Mouse (Mus musculus) liver, embryonic 16.5 days (tissue): ENCODE measurements at regions not wholly inside any gene's neighbourhood (a gene's known extent, or its start where the extent isn't known, plus 50 kb on each side); places are given as distances from the start of the nearest gene placed in this dataset.

Experiments used
- ATAC-seq: fragments of 200-750 bp; cut with Nextera tagmentation; 2 replicates; pipeline ENCODE4 v1.8.0; 2017; ENCODE audit warnings: low read depth, mild to moderate bottlenecking, moderate number of reproducible peaks, moderate library complexity
- H3K27ac ChIP-seq: fragments of 300-500 bp; sonication (generic); 2 replicates; pipeline ENCODE4 v1.5.1; 2014; ENCODE audit warnings: mild to moderate bottlenecking, low read length
- H3K27me3 ChIP-seq: fragments of 300-500 bp; sonication (generic); 2 replicates; pipeline ENCODE4 v1.6.1; 2014; ENCODE audit warnings: low read depth, low read length, mixed read lengths; ENCODE audit not compliant: control insufficient read depth, insufficient read depth
- H3K36me3 ChIP-seq: fragments of 300-500 bp; sonication (generic); 2 replicates; pipeline ENCODE4 v1.6.1; 2014; ENCODE audit warnings: mild to moderate bottlenecking; ENCODE audit not compliant: control insufficient read depth, insufficient read depth
- H3K4me1 ChIP-seq: fragments of 300-500 bp; sonication (generic); 2 replicates; pipeline ENCODE4 v1.6.1; 2014; ENCODE audit warnings: low read depth, low read length, mixed read lengths; ENCODE audit not compliant: control insufficient read depth
- H3K4me2 ChIP-seq: fragments of 300-500 bp; sonication (generic); 2 replicates; pipeline ENCODE4 v1.6.1; 2014; ENCODE audit warnings: low read depth, low read length, mixed read lengths
- H3K4me3 ChIP-seq: fragments of 300-500 bp; sonication (generic); 2 replicates; pipeline ENCODE4 v1.5.1; 2014; ENCODE audit warnings: low read depth, mild to moderate bottlenecking, low read length
- H3K9ac ChIP-seq: fragments of 300-500 bp; sonication (generic); 2 replicates; pipeline ENCODE4 v1.6.1; 2014; ENCODE audit warnings: low read depth, low read length
- H3K9me3 ChIP-seq: fragments of 300-500 bp; sonication (generic); replicated peaks from 2 replicates; pipeline ENCODE4 v1.6.1; 2016; ENCODE audit warnings: low read length; ENCODE audit not compliant: control insufficient read depth
- WGBS: fragments of 180-500 bp; shearing (Covaris S2); extraction: QIAGEN DNeasy Blood & Tissue Kit; methylation state at CpG from one replicate; pipeline ENCODE4 v1.1.7; 2014; ENCODE audit not compliant: insufficient replicate concordance; 5-methylcytosine and 5-hydroxymethylcytosine counted together

DNA sequence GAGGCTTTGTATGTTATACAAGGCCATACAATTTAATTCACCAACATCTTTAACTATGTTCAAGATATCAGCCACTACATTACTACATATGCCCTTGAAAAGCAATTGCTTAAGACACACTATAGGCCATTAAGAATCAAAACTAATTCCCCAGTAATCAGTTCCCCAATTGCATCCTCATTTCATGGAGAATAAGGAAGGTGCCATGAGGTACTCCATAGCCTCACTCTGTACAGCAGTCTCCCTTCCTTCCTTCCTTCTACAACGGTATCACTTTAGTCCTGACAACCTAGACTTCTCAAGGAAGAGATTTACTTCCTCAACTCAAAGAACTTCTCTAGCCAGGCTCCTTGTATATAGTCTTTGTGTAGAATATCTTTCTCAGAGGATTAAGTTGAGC lies 220.1 kb upstream of the Negr1 start:
- no peaks in the 10 kb centered on the region for H3K27me3 ChIP-seq
- H3K9me3 ChIP-seq: no peaks in the 10 kb centered on the region
- 61% methylated on average over 1 of the region's 1 CpGs for WGBS
- ATAC-seq: no peak
- H3K4me1 ChIP-seq: no peaks in the 10 kb centered on the region
- no peak overlapping the region for H3K27ac ChIP-seq
- H3K4me3 ChIP-seq: no peak overlapping the region
- H3K4me2 ChIP-seq: no peak overlapping the region
- no peak overlapping the region for H3K9ac ChIP-seq
- H3K36me3 ChIP-seq: no peaks in the 10 kb centered on the region

DNA sequence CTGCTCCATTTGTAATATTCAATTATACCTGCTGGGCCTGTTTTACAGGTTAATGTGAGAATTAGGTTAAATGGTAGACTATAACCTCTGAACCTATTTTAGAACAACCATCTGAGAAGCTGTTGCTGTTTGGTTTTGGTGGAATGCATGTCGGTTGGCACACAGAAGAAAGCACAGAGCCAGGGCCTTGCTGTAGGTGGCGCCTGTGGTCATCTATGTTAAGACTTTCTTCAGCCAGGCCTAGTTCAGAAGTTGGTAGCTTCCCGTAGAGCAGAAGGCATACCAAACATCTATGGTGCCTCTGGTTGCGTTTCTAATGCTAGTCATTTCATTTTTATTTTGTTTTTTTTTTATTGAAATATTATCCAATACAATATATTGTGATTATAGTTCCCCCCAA lies 209.9 kb upstream of the Negr1 start:
- H3K4me2 ChIP-seq: no peak overlapping the region
- no peak overlapping the region for H3K4me3 ChIP-seq
- no peaks in the 10 kb centered on the region for H3K27me3 ChIP-seq
- no peak overlapping the region for H3K27ac ChIP-seq
- 44% methylated on average over 4 of the region's 4 CpGs for WGBS
- no peaks in the 10 kb centered on the region for H3K4me1 ChIP-seq
- H3K9ac ChIP-seq: no peak overlapping the region
- ATAC-seq: no peak
- H3K9me3 ChIP-seq: no peaks in the 10 kb centered on the region
- no peaks in the 10 kb centered on the region for H3K36me3 ChIP-seq

DNA sequence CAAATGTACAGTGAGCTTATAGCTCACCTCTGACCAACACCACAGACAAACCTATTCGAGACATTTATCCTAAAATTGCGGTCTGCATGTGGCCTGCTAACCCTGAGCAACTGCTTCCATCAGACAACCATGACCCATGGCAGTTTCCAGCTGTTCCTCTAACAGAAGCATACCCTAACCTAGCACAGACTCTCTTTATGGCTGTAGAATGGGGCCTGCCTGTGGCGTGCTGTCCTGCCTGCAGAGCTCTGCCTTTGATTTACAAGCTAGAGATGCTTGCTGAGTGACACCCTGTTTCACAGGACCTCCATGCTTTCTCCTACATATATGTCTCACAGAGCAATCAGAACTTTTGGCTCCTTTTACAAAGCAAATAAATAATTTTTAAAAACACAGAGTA lies 208.2 kb upstream of the Negr1 start:
- 55% methylated on average over 3 of the region's 3 CpGs for whole genome bisulfite sequencing

DNA sequence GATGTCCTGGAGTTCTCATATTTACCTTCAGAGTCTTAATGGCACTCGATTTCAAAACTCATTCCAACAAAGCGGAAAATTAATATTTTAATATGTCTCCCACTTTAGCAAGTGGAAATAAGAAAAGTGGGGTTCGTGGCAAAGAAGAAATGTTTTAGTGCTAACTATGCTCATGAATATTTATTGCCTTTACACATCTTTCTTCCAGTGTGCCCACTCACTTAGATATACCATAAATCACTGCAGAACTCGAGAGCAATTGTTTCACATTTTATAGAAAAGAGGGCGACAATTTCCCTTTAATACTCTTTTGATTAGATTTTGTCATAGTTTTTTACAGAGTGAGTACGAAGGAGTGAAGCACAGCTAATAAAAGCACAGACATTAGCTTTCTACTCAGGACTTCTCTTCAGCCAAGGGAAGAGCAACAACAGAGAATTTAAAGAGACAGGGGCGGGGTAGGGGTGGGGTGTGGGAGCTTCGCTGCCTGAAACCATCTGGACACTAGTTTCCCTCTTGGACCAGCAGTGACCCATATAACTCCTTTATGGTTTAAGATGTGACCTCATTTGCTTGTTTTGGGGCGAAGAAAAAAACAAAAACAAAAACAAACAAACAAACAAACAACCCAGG lies 207.6 kb upstream of the Negr1 start:
- no peak for ATAC-seq
- 60% methylated on average over 9 of the region's 9 CpGs for WGBS

More for the DNA sequence above, 208.2 kb upstream of the Negr1 start:
- Histone ChIP-seq H3K4me2 (no peak overlapping the region), H3K27me3 (no peaks in the 10 kb centered on the region), H3K4me3 (no peak overlapping the region), H3K36me3 (no peaks in the 10 kb centered on the region), H3K9ac (no peak overlapping the region), H3K27ac (no peak overlapping the region), H3K9me3 (no peaks in the 10 kb centered on the region), H3K4me1 (no peaks in the 10 kb centered on the region)
- no peak for ATAC-seq

GRCm38 (mm10) chr3:156368669-156369343 lies 192.8 kb upstream of the Negr1 start:
- Histone ChIP-seq H3K27ac (no peak overlapping the region), H3K9ac (no peak overlapping the region), H3K4me1 (no peaks in the 10 kb centered on the region), H3K27me3 (no peaks in the 10 kb centered on the region), H3K9me3 (no peaks in the 10 kb centered on the region), H3K4me2 (no peak overlapping the region), H3K4me3 (no peak overlapping the region), H3K36me3 (no peaks in the 10 kb centered on the region)
- no peak for ATAC-seq
- 30% methylated on average over 3 of the region's 3 CpGs for WGBS

More for the DNA sequence above, 207.6 kb upstream of the Negr1 start:
- Histone ChIP-seq H3K4me3 (no peak overlapping the region), H3K36me3 (no peaks in the 10 kb centered on the region), H3K4me1 (no peaks in the 10 kb centered on the region), H3K27ac (no peak overlapping the region), H3K4me2 (no peak overlapping the region), H3K9ac (no peak overlapping the region), H3K9me3 (no peaks in the 10 kb centered on the region), H3K27me3 (no peaks in the 10 kb centered on the region)

- ATAC-seq: no peak
- H3K27ac ChIP-seq: no peak overlapping the region
- no peaks in the 10 kb centered on the region for H3K4me1 ChIP-seq
- no peaks in the 10 kb centered on the region for H3K36me3 ChIP-seq
- no peaks in the 10 kb centered on the region for H3K27me3 ChIP-seq
- H3K9ac ChIP-seq: no peak overlapping the region
- no peaks in the 10 kb centered on the region for H3K9me3 ChIP-seq
- no peak overlapping the region for H3K4me3 ChIP-seq
- H3K4me2 ChIP-seq: no peak overlapping the region
Observed at GRCm38 (mm10) chr3:156376717-156377116, 184.9 kb upstream of the Negr1 start.

DNA sequence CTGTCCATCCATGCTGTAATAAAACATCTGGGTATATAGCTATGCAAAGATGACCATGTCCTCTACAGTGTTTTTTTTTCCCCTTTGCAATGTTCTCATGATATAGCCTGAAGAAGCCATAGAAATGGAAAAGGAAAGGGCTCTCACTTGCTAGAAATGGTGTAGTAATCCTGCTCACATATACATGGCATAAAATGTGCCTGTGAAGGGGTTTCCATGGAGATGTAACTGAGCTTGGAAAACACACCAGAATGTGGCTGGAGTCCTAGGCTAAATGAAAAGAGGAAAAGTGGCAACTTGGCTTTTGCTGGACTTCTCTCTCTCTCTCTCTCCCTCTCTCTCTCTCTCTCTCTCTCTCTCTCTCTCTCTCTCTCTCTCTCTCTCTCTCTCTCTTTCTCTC lies 178.7 kb upstream of the Negr1 start:
- Histone ChIP-seq H3K27ac (no peak overlapping the region), H3K27me3 (no peaks in the 10 kb centered on the region)
- ATAC-seq: no peak

GRCm38 (mm10) chr3:156406136-156406535 lies 155.5 kb upstream of the Negr1 start:
- 60% methylated on average over 3 of the region's 3 CpGs for WGBS
- ATAC-seq: no peak

More for the DNA sequence above, 178.7 kb upstream of the Negr1 start:
- H3K9ac ChIP-seq: no peak overlapping the region
- no peaks in the 10 kb centered on the region for H3K36me3 ChIP-seq
- H3K9me3 ChIP-seq: no peaks in the 10 kb centered on the region
- no peak overlapping the region for H3K4me3 ChIP-seq
- no peaks in the 10 kb centered on the region for H3K4me1 ChIP-seq
- no peak overlapping the region for H3K4me2 ChIP-seq

DNA sequence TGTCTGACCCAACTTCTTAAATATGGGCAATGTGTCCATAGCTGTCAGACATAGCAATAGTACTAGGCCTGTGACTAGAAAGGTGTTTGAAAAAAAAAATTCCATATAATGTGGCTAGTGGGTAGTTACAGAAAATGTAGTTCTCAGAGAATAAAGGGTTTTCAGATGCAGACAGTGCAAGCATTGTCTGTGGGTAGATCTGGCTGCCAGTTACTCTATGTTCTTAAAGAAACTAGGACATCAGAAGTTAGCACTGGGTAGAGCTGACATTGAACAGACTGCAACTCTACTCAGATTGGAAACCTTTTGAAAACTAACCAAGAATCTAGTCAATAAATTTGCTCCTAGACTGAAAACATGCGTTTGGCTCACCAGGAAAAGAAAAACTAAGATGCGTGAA lies 154.5 kb upstream of the Negr1 start:
- 52% methylated on average over 2 of the region's 2 CpGs for WGBS
- H3K4me2 ChIP-seq: no peak overlapping the region
- no peak overlapping the region for H3K9ac ChIP-seq
- no peak for ATAC-seq
- no peak overlapping the region for H3K27ac ChIP-seq
- no peaks in the 10 kb centered on the region for H3K36me3 ChIP-seq
- no peaks in the 10 kb centered on the region for H3K27me3 ChIP-seq
- H3K4me3 ChIP-seq: no peak overlapping the region
- no peaks in the 10 kb centered on the region for H3K9me3 ChIP-seq
- H3K4me1 ChIP-seq: no peaks in the 10 kb centered on the region

More at GRCm38 (mm10) chr3:156406136-156406535, 155.5 kb upstream of the Negr1 start:
- no peaks in the 10 kb centered on the region for H3K4me1 ChIP-seq
- no peak overlapping the region for H3K27ac ChIP-seq
- no peaks in the 10 kb centered on the region for H3K9me3 ChIP-seq
- H3K9ac ChIP-seq: no peak overlapping the region
- no peak overlapping the region for H3K4me3 ChIP-seq
- no peak overlapping the region for H3K4me2 ChIP-seq
- H3K27me3 ChIP-seq: no peaks in the 10 kb centered on the region
- no peaks in the 10 kb centered on the region for H3K36me3 ChIP-seq
